Mouse (Mus musculus) ES-Bruce4 (cell line): ENCODE measurements around the gene Pdgfc.

Experiments
- CTCF ChIP-seq: IDR thresholded peaks from one replicate; pipeline ENCODE4 v1.8.1; 2011; ENCODE audit warnings: low read depth, low read length
- EP300 ChIP-seq: IDR thresholded peaks from 2 replicates; pipeline ENCODE4 v1.6.1; 2011; ENCODE audit warnings: low read depth, low read length; ENCODE audit not compliant: insufficient read depth
- POLR2A ChIP-seq: IDR thresholded peaks from one replicate; pipeline ENCODE4 v1.8.1; 2011; ENCODE audit warnings: low read length; ENCODE audit not compliant: insufficient read depth

- TF ChIP-seq CTCF, result no peak
- no peak for TF ChIP-seq POLR2A
- no peak for TF ChIP-seq EP300
Measured at GRCm38 (mm10) chr3:81020064-81020463, 16.2 kb upstream of the Pdgfc start.
